Mouse (Mus musculus): ENCODE measurements around the gene Ulk4. TPM values are rescaled to one million over a fixed set of nuclear protein-coding genes. Genes with fewer than 3 reads are reported as not detected.

Gene Ulk4
- polyA plus RNA-seq, 1 experiment from 2014 or later: 161 TPM

- Histone ChIP-seq H3K9ac (ENCODE audit: low read depth, low read length) (no peak overlapping the region), H3K27me3 (ENCODE audit: control insufficient read depth, insufficient read depth, low read length) (no peaks in the 10 kb centered on the region), H3K27ac (ENCODE audit: low read depth, low read length) (no peak overlapping the region), H3K4me2 (replicated peaks; ENCODE audit: low read depth, low read length) (no peak overlapping the region), H3K9me3 (ENCODE audit: control insufficient read depth, low read length) (no peaks in the 10 kb centered on the region), H3K4me3 (ENCODE audit: low read depth, low read length) (no peak overlapping the region), H3K4me1 (replicated peaks; ENCODE audit: control insufficient read depth, insufficient read depth, low read length) (peaks cover 2% of the 10 kb centered on the region; the same call in 1 of the 2 replicates), H3K36me3 (ENCODE audit: control insufficient read depth, insufficient read depth, low read length) (no peaks in the 10 kb centered on the region)
- ATAC-seq (ENCODE audit: low FRiP score): no peak
- DNase-seq (ENCODE audit: low spot score): no peak
- 95% methylated on average over 3 of the region's 3 CpGs for WGBS
Measured at GRCm38 (mm10) chr9:121080834-121081233, 196.2 kb downstream of the Ulk4 start.

- H3K4me1 ChIP-seq (replicated peaks; ENCODE audit: control insufficient read depth, insufficient read depth, low read length): peaks cover 2% of the 10 kb centered on the region; the same call in 1 of the 2 replicates
- ATAC-seq (ENCODE audit: low FRiP score): no peak
- DNase-seq (ENCODE audit: low spot score): no peak
- H3K27me3 ChIP-seq (ENCODE audit: control insufficient read depth, insufficient read depth, low read length): no peaks in the 10 kb centered on the region
- no peaks in the 10 kb centered on the region for H3K9me3 ChIP-seq (ENCODE audit: control insufficient read depth, low read length)
- H3K27ac ChIP-seq (ENCODE audit: low read depth, low read length): no peak overlapping the region
- no peak overlapping the region for H3K4me3 ChIP-seq (ENCODE audit: low read depth, low read length)
- 82% methylated on average over 10 of the region's 10 CpGs for WGBS
- H3K36me3 ChIP-seq (ENCODE audit: control insufficient read depth, insufficient read depth, low read length): no peaks in the 10 kb centered on the region
- no peak overlapping the region for H3K4me2 ChIP-seq (replicated peaks; ENCODE audit: low read depth, low read length)
- no peak overlapping the region for H3K9ac ChIP-seq (ENCODE audit: low read depth, low read length)
Measured at GRCm38 (mm10) chr9:121080413-121080812, 196.6 kb downstream of the Ulk4 start.

DNA sequence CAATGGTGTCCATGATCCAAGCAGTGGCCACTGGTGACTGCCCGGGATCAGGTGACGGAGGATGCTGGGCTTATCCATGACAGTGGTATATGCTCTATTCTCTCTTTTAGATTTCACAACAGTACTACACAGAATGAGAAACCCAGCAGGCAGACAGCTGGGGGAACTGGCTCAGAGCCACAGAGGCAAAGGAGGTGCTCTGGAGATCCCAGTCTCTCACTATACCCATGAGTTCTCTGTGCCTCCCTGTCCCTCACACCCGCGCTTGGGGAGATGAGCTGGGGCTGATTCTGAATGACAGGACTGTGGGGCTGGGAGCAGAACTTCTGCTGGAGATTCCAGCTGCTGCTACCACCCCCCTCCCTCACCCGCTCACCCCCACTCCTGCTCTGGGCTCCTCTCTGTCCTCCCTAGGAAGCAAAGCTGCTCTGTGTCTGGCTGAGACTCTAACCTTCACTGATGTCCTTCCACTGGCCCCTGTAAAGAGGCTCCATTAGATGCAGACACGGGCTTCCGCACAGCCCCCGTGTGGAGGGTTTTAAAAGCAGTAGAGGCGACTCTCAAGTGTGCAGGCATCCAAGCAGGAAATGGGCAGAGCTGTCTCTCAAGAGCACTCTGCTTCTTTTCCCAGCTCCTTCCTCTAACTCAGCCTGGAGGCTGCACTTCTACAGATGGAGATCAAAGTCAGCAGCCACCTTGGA, 197.5 kb downstream of the Ulk4 start:
- Histone ChIP-seq H3K9ac (ENCODE audit: low read depth, low read length) (no peak overlapping the region), H3K36me3 (ENCODE audit: control insufficient read depth, insufficient read depth, low read length) (no peaks in the 10 kb centered on the region), H3K27ac (ENCODE audit: low read depth, low read length) (no peak overlapping the region), H3K4me1 (replicated peaks; ENCODE audit: control insufficient read depth, insufficient read depth, low read length) (peaks cover 2% of the 10 kb centered on the region; the same call in 1 of the 2 replicates), H3K9me3 (ENCODE audit: control insufficient read depth, low read length) (no peaks in the 10 kb centered on the region), H3K27me3 (ENCODE audit: control insufficient read depth, insufficient read depth, low read length) (no peaks in the 10 kb centered on the region), H3K4me2 (replicated peaks; ENCODE audit: low read depth, low read length) (no peak overlapping the region), H3K4me3 (ENCODE audit: low read depth, low read length) (no peak overlapping the region)
- ATAC-seq (ENCODE audit: low FRiP score) (no peak), DNase-seq (ENCODE audit: low spot score) (no peak)
- 58% methylated on average over 9 of the region's 9 CpGs for WGBS

DNA sequence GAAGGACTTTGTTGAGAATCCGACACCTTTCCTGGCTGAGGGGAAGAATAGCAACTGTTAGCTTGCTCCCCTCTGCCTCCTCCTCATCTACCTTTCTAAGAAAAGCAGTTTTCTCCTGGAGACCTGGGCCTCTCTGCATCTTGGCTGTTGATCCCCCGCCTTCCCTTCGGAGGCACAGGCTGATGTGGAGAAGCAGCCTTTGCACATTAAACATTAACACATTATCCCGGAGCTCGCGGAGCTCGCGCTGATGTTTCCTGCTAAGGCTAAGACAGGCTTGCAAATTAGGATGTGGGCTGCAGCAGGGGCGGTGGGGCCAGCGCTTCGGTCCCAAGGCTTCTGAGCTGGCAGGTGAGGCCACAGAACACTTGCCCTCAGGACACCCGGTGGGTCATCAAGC, 200.7 kb downstream of the Ulk4 start:
- Histone ChIP-seq H3K27me3 (ENCODE audit: control insufficient read depth, insufficient read depth, low read length) (no peaks in the 10 kb centered on the region), H3K27ac (ENCODE audit: low read depth, low read length) (no peak overlapping the region), H3K4me2 (replicated peaks; ENCODE audit: low read depth, low read length) (no peak overlapping the region), H3K9ac (ENCODE audit: low read depth, low read length) (no peak overlapping the region), H3K9me3 (ENCODE audit: control insufficient read depth, low read length) (no peaks in the 10 kb centered on the region), H3K4me3 (ENCODE audit: low read depth, low read length) (no peak overlapping the region), H3K36me3 (ENCODE audit: control insufficient read depth, insufficient read depth, low read length) (no peaks in the 10 kb centered on the region), H3K4me1 (replicated peaks; ENCODE audit: control insufficient read depth, insufficient read depth, low read length) (no peaks in the 10 kb centered on the region)
- ATAC-seq (ENCODE audit: low FRiP score) (no peak), DNase-seq (ENCODE audit: low spot score) (no peak)
- 29% methylated on average over 12 of the region's 12 CpGs for WGBS

GRCm38 (mm10) chr9:121075246-121075645, 201.8 kb downstream of the Ulk4 start:
- DNase-seq (ENCODE audit: low spot score) (no peak), ATAC-seq (ENCODE audit: low FRiP score) (no peak)
- Histone ChIP-seq H3K9ac (ENCODE audit: low read depth, low read length) (no peak overlapping the region), H3K4me3 (ENCODE audit: low read depth, low read length) (no peak overlapping the region), H3K36me3 (ENCODE audit: control insufficient read depth, insufficient read depth, low read length) (no peaks in the 10 kb centered on the region), H3K27me3 (ENCODE audit: control insufficient read depth, insufficient read depth, low read length) (no peaks in the 10 kb centered on the region), H3K4me2 (replicated peaks; ENCODE audit: low read depth, low read length) (no peak overlapping the region), H3K27ac (ENCODE audit: low read depth, low read length) (no peak overlapping the region), H3K9me3 (ENCODE audit: control insufficient read depth, low read length) (no peaks in the 10 kb centered on the region), H3K4me1 (replicated peaks; ENCODE audit: control insufficient read depth, insufficient read depth, low read length) (no peaks in the 10 kb centered on the region)
- WGBS: 81% methylated on average over 4 of the region's 4 CpGs

DNA sequence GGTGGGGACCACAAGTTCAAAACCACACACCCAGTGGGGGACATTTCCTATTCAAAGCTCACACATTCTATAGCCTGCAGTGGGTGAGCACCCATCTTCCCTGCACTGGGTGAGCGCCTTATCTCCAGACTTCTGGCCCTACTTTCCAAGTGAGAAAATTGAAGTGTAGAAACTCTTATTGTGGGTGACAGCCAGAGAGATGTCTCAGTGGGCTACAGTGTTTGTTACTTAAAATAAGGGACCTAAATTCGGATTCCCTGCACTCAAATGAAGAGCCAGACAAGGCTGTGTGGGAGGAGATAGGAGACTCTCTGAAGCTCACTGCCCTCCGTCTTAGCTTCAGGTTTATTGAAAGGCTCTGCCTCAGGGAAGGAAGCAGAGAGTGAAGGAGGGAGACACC, 202.3 kb downstream of the Ulk4 start:
- no peak for DNase-seq (ENCODE audit: low spot score)
- ATAC-seq (ENCODE audit: low FRiP score): no peak
- Histone ChIP-seq H3K27me3 (ENCODE audit: control insufficient read depth, insufficient read depth, low read length) (no peaks in the 10 kb centered on the region), H3K9ac (ENCODE audit: low read depth, low read length) (no peak overlapping the region), H3K4me3 (ENCODE audit: low read depth, low read length) (no peak overlapping the region), H3K4me1 (replicated peaks; ENCODE audit: control insufficient read depth, insufficient read depth, low read length) (no peaks in the 10 kb centered on the region), H3K36me3 (ENCODE audit: control insufficient read depth, insufficient read depth, low read length) (no peaks in the 10 kb centered on the region), H3K4me2 (replicated peaks; ENCODE audit: low read depth, low read length) (no peak overlapping the region), H3K27ac (ENCODE audit: low read depth, low read length) (no peak overlapping the region), H3K9me3 (ENCODE audit: control insufficient read depth, low read length) (no peaks in the 10 kb centered on the region)
- WGBS: 91% methylated on average over 3 of the region's 3 CpGs

DNA sequence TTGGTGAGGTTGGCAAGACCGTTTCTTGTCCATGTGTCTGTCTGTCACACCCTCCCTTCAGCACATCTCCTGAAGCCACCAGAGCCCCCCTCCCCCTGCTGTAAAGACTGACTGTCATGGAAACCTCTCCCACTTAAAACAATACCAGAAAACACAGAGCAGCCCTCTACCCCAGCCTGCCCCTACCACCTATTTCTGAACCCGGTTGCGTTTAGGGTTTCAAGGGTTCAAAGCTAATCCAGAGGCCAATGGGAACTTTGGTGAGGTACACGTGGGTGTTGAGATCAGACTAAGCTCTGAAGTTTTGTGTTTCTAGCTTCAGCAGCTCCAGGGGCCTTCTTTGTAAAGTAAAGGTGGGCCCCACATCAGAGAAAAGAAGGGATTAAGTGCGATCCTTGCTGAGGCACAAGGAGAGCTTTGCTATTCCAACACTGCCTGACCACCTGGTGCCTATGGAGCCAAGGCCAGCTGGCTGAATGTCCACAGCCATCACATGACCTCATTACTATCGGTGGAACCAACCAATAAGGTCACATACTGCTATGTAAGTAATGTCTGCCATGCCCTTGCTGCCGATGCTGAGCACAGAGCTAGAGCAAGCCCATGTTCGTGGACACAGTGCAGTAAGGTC, 204.8 kb downstream of the Ulk4 start:
- 55% methylated on average over 8 of the region's 8 CpGs for WGBS
- Histone ChIP-seq H3K4me3 (ENCODE audit: low read depth, low read length) (no peak overlapping the region), H3K27ac (ENCODE audit: low read depth, low read length) (no peak overlapping the region), H3K27me3 (ENCODE audit: control insufficient read depth, insufficient read depth, low read length) (no peaks in the 10 kb centered on the region), H3K9me3 (ENCODE audit: control insufficient read depth, low read length) (no peaks in the 10 kb centered on the region), H3K36me3 (ENCODE audit: control insufficient read depth, insufficient read depth, low read length) (no peaks in the 10 kb centered on the region), H3K4me1 (replicated peaks; ENCODE audit: control insufficient read depth, insufficient read depth, low read length) (no peaks in the 10 kb centered on the region), H3K4me2 (replicated peaks; ENCODE audit: low read depth, low read length) (no peak overlapping the region), H3K9ac (ENCODE audit: low read depth, low read length) (no peak overlapping the region)
- DNase-seq (ENCODE audit: low spot score) (no peak), ATAC-seq (ENCODE audit: low FRiP score) (no peak)

DNA sequence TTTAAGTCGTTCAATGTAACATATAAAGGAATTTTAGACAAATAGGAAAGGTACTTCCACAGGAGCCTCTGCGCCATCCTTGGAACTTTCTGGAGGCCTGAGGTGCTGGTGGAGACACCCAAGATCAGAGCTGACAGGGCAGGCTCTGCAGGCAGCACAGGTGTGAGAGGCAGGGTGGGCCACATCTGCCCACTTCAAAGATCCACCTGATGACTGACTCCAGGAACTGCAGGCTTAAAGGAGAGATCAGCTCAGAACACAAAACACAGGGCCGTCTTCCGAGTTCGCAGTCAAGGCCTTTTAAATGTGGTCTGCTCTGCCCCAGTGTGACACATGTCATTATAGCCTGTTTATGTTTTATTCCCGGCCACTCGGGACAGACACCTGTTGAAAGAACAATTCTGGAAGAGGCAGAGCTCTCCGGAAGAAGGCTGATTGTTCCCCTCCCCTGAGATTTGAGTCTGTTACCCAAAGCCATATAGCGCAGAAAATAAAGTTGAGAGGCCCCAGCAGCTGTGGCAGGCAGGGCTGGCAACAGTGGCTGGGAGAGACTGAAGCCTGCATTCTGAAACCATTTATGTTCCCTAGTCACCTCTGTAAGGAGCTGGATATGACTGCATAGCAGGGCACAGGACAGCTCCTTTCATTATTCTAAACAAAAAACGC, 205.4 kb downstream of the Ulk4 start:
- Histone ChIP-seq H3K27me3 (ENCODE audit: control insufficient read depth, insufficient read depth, low read length) (no peaks in the 10 kb centered on the region), H3K27ac (ENCODE audit: low read depth, low read length) (no peak overlapping the region), H3K9ac (ENCODE audit: low read depth, low read length) (no peak overlapping the region), H3K4me1 (replicated peaks; ENCODE audit: control insufficient read depth, insufficient read depth, low read length) (no peaks in the 10 kb centered on the region), H3K9me3 (ENCODE audit: control insufficient read depth, low read length) (no peaks in the 10 kb centered on the region), H3K36me3 (ENCODE audit: control insufficient read depth, insufficient read depth, low read length) (no peaks in the 10 kb centered on the region), H3K4me2 (replicated peaks; ENCODE audit: low read depth, low read length) (no peak overlapping the region), H3K4me3 (ENCODE audit: low read depth, low read length) (no peak overlapping the region)
- DNase-seq (ENCODE audit: low spot score) (no peak), ATAC-seq (ENCODE audit: low FRiP score) (no peak)
- WGBS: 73% methylated on average over 10 of the region's 10 CpGs

GRCm38 (mm10) chr9:121071050-121071449, 205.9 kb downstream of the Ulk4 start:
- H3K9ac ChIP-seq (ENCODE audit: low read depth, low read length): no peak overlapping the region
- DNase-seq (ENCODE audit: low spot score) (no peak), ATAC-seq (ENCODE audit: low FRiP score) (no peak)
- 94% methylated on average over 11 of the region's 11 CpGs for WGBS
- no peak overlapping the region for H3K4me2 ChIP-seq (replicated peaks; ENCODE audit: low read depth, low read length)
- no peaks in the 10 kb centered on the region for H3K4me1 ChIP-seq (replicated peaks; ENCODE audit: control insufficient read depth, insufficient read depth, low read length)
- H3K4me3 ChIP-seq (ENCODE audit: low read depth, low read length): no peak overlapping the region
- H3K36me3 ChIP-seq (ENCODE audit: control insufficient read depth, insufficient read depth, low read length): no peaks in the 10 kb centered on the region
- H3K27me3 ChIP-seq (ENCODE audit: control insufficient read depth, insufficient read depth, low read length): no peaks in the 10 kb centered on the region
- no peaks in the 10 kb centered on the region for H3K9me3 ChIP-seq (ENCODE audit: control insufficient read depth, low read length)
- no peak overlapping the region for H3K27ac ChIP-seq (ENCODE audit: low read depth, low read length)
